Mouse (Mus musculus): ENCODE measurements around the gene Fam83b. TPM values are rescaled to one million over a fixed set of nuclear protein-coding genes. Genes with fewer than 3 reads are reported as not detected.

Fam83b gene
- total and polyA plus RNA-seq, 2 experiments from 2014 or later = 0.04 TPM; not detected in 1

DNA sequence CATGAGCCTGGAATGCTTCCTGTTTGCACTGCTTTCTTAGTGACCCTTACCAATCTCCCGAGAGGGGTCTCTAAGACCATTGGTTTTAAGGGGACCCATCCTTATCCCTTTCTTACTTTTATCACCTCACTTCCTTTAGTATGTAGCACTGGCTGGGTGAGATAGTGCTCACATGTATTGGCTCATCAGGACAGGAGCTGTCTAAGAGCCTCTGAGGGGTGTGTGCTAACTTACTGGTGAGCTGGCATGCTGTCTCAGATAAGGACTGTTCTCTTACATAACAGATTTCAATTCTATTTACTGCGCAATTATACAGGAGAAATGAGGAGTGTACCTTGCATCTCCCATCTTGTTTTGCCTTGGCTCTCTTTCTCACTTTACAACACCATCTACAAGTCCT, 7.7 kb downstream of the Fam83b start:
- no peaks in the 10 kb centered on the region for H3K27me3 ChIP-seq (ENCODE audit: control insufficient read depth, insufficient read depth, low read length)
- no peaks in the 10 kb centered on the region for H3K9me3 ChIP-seq (replicated peaks; ENCODE audit: control insufficient read depth, low read length)
- no peak overlapping the region for H3K9ac ChIP-seq (replicated peaks; ENCODE audit: low read depth, low read length)
- 54% methylated on average over 2 of the region's 2 CpGs for WGBS
- no peaks in the 10 kb centered on the region for H3K36me3 ChIP-seq (replicated peaks; ENCODE audit: control insufficient read depth, insufficient read depth, low read length)
- TF ChIP-seq CTCF (IDR thresholded peaks at IDR 0.05; ENCODE audit: low read depth) = no peak
- TF ChIP-seq EP300 (IDR thresholded peaks at IDR 0.05; ENCODE audit: low read depth) = no peak
- no peak overlapping the region for H3K27ac ChIP-seq (ENCODE audit: low read depth)
- H3K4me2 ChIP-seq (ENCODE audit: low read depth, low read length) = no peak overlapping the region
- DNase-seq (ENCODE audit: low spot score) (no peak), ATAC-seq (ENCODE audit: insufficient read depth, low read depth) (no peak)
- no peaks in the 10 kb centered on the region for H3K4me1 ChIP-seq (ENCODE audit: control insufficient read depth, insufficient read depth)
- H3K4me3 ChIP-seq (ENCODE audit: low read depth, low read length) = no peak overlapping the region

DNA sequence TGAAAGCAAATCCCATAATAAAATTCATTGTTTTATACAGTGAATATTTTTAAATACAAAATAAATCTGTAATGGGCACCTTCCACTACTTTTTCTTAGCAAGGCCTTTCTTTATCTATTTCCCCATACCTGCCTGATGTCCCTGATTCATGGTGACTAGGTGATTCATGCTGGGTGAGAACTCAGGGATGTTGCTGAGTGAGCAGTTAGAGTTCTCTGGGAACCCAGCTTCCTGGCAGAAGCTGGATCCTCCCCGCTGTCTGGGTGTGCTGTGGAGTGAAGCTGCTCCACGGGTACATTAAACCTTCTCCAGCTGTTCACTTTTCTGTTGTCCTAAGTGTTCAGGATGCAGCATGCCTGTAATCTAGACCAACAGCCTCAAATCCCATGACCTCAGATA, 13.2 kb downstream of the Fam83b start:
- H3K36me3 ChIP-seq (replicated peaks; ENCODE audit: control insufficient read depth, insufficient read depth, low read length) = no peaks in the 10 kb centered on the region
- no peak overlapping the region for H3K27ac ChIP-seq (ENCODE audit: low read depth)
- DNase-seq (ENCODE audit: low spot score) = no peak
- no peak for ATAC-seq (ENCODE audit: insufficient read depth, low read depth)
- H3K9ac ChIP-seq (replicated peaks; ENCODE audit: low read depth, low read length) = no peak overlapping the region
- TF ChIP-seq EP300 (IDR thresholded peaks at IDR 0.05; ENCODE audit: low read depth) (no peak), CTCF (IDR thresholded peaks at IDR 0.05; ENCODE audit: low read depth) (no peak)
- WGBS = 47% methylated on average over 2 of the region's 2 CpGs
- no peak overlapping the region for H3K4me2 ChIP-seq (ENCODE audit: low read depth, low read length)
- no peaks in the 10 kb centered on the region for H3K27me3 ChIP-seq (ENCODE audit: control insufficient read depth, insufficient read depth, low read length)
- H3K9me3 ChIP-seq (replicated peaks; ENCODE audit: control insufficient read depth, low read length) = no peaks in the 10 kb centered on the region
- H3K4me3 ChIP-seq (ENCODE audit: low read depth, low read length) = no peak overlapping the region
- no peaks in the 10 kb centered on the region for H3K4me1 ChIP-seq (ENCODE audit: control insufficient read depth, insufficient read depth)

DNA sequence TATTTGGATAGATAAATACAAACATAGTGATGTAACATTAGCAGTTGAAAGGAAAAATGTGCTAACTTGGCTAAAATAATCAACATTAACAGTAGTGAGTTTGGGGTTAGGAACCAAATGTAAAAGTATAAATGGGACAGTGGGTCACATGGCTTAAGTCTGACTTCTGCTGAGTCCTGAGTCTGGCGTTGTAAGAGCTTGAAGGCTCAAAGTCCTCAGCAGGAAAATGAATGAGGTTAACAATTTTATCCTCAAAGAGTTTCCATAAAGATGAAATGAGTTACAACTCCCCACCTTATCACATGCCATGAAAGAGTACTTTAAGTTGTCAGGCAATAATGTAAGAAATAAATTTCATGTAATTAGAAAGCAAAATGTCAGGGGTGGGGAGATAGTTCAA, 13.8 kb downstream of the Fam83b start:
- WGBS = 61% methylated on average over 1 of the region's 1 CpGs
- H3K4me3 ChIP-seq (ENCODE audit: low read depth, low read length) = no peak overlapping the region
- ATAC-seq (ENCODE audit: insufficient read depth, low read depth) = no peak

DNA sequence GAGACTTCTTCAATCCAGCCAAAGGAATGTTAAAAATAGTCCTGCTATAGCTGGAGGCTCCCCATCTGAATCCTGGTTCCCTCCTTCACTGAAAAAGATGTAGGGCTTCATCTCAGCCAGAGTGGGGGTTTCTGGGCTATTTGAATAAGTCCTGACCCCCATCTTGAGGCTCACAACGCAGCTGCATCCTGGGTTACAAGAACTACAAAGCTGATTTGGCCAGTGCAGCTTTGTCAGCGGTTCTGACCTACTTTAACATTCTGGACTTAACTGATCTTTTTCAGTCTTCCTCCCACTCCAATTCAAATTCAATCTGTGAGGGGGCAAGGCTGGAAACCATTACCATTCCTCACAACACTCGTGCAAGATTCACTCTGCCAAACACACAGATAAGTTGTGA, 20.2 kb downstream of the Fam83b start:
- H3K4me1 ChIP-seq (ENCODE audit: control insufficient read depth, insufficient read depth) = no peaks in the 10 kb centered on the region
- DNase-seq (ENCODE audit: low spot score) (no peak), ATAC-seq (ENCODE audit: insufficient read depth, low read depth) (no peak)
- no peaks in the 10 kb centered on the region for H3K9me3 ChIP-seq (replicated peaks; ENCODE audit: control insufficient read depth, low read length)
- 42% methylated on average over 3 of the region's 3 CpGs for WGBS
- no peak overlapping the region for H3K4me2 ChIP-seq (ENCODE audit: low read depth, low read length)
- TF ChIP-seq EP300 (IDR thresholded peaks at IDR 0.05; ENCODE audit: low read depth) = no peak
- no peak for TF ChIP-seq CTCF (IDR thresholded peaks at IDR 0.05; ENCODE audit: low read depth)
- H3K27ac ChIP-seq (ENCODE audit: low read depth) = no peak overlapping the region
- no peaks in the 10 kb centered on the region for H3K27me3 ChIP-seq (ENCODE audit: control insufficient read depth, insufficient read depth, low read length)
- no peak overlapping the region for H3K4me3 ChIP-seq (ENCODE audit: low read depth, low read length)
- no peak overlapping the region for H3K9ac ChIP-seq (replicated peaks; ENCODE audit: low read depth, low read length)
- no peaks in the 10 kb centered on the region for H3K36me3 ChIP-seq (replicated peaks; ENCODE audit: control insufficient read depth, insufficient read depth, low read length)

More for the DNA sequence above, 13.8 kb downstream of the Fam83b start:
- H3K27me3 ChIP-seq (ENCODE audit: control insufficient read depth, insufficient read depth, low read length) = no peaks in the 10 kb centered on the region
- TF ChIP-seq CTCF (IDR thresholded peaks at IDR 0.05; ENCODE audit: low read depth) = no peak
- TF ChIP-seq EP300 (IDR thresholded peaks at IDR 0.05; ENCODE audit: low read depth) = no peak
- no peak for DNase-seq (ENCODE audit: low spot score)
- no peaks in the 10 kb centered on the region for H3K36me3 ChIP-seq (replicated peaks; ENCODE audit: control insufficient read depth, insufficient read depth, low read length)
- no peaks in the 10 kb centered on the region for H3K9me3 ChIP-seq (replicated peaks; ENCODE audit: control insufficient read depth, low read length)
- no peak overlapping the region for H3K4me2 ChIP-seq (ENCODE audit: low read depth, low read length)
- H3K4me1 ChIP-seq (ENCODE audit: control insufficient read depth, insufficient read depth) = no peaks in the 10 kb centered on the region
- no peak overlapping the region for H3K27ac ChIP-seq (ENCODE audit: low read depth)
- H3K9ac ChIP-seq (replicated peaks; ENCODE audit: low read depth, low read length) = no peak overlapping the region

DNA sequence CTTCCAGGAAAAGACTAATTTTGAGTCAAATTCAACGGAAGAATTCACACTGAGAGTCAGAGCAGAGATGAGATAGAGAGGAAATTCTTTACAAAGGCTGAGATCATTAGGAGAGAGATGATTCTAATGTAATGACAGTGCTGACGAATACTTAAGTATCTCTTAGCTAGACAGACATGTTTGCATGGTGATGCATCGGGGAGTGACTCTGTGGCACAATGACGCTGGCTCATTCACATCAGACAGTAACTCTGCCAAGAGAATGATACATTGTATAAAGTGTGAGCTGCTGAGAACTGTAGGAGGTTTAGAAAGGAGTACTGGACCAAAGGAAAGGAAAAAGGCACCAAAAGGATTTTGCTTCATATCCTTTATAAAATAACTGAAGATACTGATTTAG, 26.2 kb downstream of the Fam83b start:
- Histone ChIP-seq H3K36me3 (replicated peaks; ENCODE audit: control insufficient read depth, insufficient read depth, low read length) (no peaks in the 10 kb centered on the region), H3K4me2 (ENCODE audit: low read depth, low read length) (no peak overlapping the region), H3K4me1 (ENCODE audit: control insufficient read depth, insufficient read depth) (no peaks in the 10 kb centered on the region), H3K27ac (ENCODE audit: low read depth) (no peak overlapping the region), H3K9ac (replicated peaks; ENCODE audit: low read depth, low read length) (no peak overlapping the region), H3K4me3 (ENCODE audit: low read depth, low read length) (no peak overlapping the region), H3K9me3 (replicated peaks; ENCODE audit: control insufficient read depth, low read length) (no peaks in the 10 kb centered on the region), H3K27me3 (ENCODE audit: control insufficient read depth, insufficient read depth, low read length) (no peaks in the 10 kb centered on the region)
- no peak for TF ChIP-seq CTCF (IDR thresholded peaks at IDR 0.05; ENCODE audit: low read depth)
- no peak for TF ChIP-seq EP300 (IDR thresholded peaks at IDR 0.05; ENCODE audit: low read depth)
- no peak for ATAC-seq (ENCODE audit: insufficient read depth, low read depth)
- no peak for DNase-seq (ENCODE audit: low spot score)
- 51% methylated on average over 4 of the region's 4 CpGs for WGBS

DNA sequence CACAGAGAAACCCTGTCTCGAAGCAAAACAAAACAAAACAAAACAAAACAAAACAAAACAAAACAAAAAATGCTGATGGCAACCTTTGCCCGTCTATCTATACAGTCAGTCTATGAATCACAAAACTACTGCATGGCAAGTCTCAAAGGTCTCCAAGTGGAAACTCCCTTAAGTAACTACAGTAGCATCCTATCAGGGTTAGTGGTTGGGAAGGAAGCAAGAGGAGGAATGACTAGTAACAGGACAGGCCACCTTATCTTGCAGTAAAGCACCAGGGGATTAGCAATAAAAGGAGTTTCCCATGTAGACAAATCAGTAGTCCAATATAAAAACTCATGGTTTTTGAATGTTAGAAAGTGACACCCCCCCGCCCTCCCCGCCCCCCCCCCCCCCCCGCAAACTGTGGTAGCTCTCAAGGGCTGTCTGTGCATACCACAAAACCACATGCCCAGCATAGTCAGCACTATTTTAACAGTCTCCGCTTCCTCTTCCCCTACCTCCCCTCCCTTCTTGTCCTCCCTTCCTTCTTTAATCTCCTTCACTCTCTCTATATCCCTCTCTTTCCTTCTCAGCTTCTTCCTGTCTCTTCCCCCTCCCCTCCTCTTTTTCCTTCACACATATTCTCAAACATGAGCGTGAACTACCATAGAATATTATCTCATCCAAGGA, 26.8 kb downstream of the Fam83b start:
- Histone ChIP-seq H3K27ac (ENCODE audit: low read depth) (no peak overlapping the region), H3K4me3 (ENCODE audit: low read depth, low read length) (no peak overlapping the region), H3K27me3 (ENCODE audit: control insufficient read depth, insufficient read depth, low read length) (no peaks in the 10 kb centered on the region), H3K9me3 (replicated peaks; ENCODE audit: control insufficient read depth, low read length) (no peaks in the 10 kb centered on the region), H3K36me3 (replicated peaks; ENCODE audit: control insufficient read depth, insufficient read depth, low read length) (no peaks in the 10 kb centered on the region), H3K9ac (replicated peaks; ENCODE audit: low read depth, low read length) (no peak overlapping the region), H3K4me2 (ENCODE audit: low read depth, low read length) (no peak overlapping the region), H3K4me1 (ENCODE audit: control insufficient read depth, insufficient read depth) (no peaks in the 10 kb centered on the region)
- TF ChIP-seq CTCF (IDR thresholded peaks at IDR 0.05; ENCODE audit: low read depth) (no peak), EP300 (IDR thresholded peaks at IDR 0.05; ENCODE audit: low read depth) (no peak)
- 68% methylated on average over 6 of the region's 7 CpGs for WGBS
- no peak for ATAC-seq (ENCODE audit: insufficient read depth, low read depth)
- no peak for DNase-seq (ENCODE audit: low spot score)
